Mouse (Mus musculus): Measurements from ENCODE around the gene Fam178b.
"Not testable (repeated sequence)": the region's sequence is repeated elsewhere in the genome, so short reads cannot be mapped to it uniquely, and the experiment has no call there.

Fam178b gene

GRCm38 (mm10) chr1:36630053-36630739 is 52.8 kb downstream of the Fam178b start:
- no peak for DNase-seq (ENCODE audit: low spot score in 2 of 2)

DNA sequence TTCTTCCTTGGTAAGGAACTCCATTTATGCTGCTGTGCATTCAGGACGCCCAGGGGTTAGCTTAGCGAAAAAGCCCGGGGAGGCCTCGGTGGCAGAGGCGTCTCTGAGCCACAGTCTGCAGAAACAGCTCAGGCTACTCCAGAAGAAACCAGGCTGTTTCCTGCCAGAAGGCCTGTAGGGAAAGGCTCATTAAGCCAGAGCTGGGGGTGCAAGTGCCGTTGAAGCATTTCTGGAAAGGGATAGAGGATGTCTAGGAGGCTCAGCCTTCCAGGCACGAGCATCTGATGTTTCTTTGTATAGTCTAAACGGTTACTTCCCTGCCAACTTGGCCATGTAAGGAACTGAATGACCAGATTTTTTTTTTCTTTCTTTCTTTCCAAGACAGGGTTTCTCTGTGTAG is 54.4 kb downstream of the Fam178b start:
- no peak for DNase-seq (ENCODE audit: low spot score in 2 of 2)

- DNase-seq (ENCODE audit: low spot score in 2 of 2): no peak
Observed at GRCm38 (mm10) chr1:36625442-36625841, 57.5 kb downstream of the Fam178b start.

DNA sequence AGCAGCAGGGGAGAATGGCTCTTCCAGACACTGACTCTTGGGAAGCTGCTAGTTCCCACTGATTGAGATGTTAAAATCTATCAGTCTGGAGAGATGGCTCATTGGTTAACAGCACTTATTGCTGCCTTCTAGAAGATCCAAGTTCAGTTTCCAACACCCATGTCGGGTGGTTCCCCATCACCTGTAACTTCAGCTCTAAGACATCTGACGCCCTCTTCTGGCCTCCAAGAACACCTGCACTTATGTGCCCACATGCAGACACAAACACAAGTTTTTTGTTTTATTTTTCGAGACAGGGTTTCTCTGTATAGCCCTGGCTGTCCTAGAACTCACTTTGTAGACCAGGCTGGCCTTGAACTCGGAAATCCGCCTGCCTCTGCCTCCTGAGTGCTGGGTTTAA is 67.0 kb downstream of the Fam178b start:
- DNase-seq (ENCODE audit: low spot score in 2 of 2): not testable (repeated sequence)

DNA sequence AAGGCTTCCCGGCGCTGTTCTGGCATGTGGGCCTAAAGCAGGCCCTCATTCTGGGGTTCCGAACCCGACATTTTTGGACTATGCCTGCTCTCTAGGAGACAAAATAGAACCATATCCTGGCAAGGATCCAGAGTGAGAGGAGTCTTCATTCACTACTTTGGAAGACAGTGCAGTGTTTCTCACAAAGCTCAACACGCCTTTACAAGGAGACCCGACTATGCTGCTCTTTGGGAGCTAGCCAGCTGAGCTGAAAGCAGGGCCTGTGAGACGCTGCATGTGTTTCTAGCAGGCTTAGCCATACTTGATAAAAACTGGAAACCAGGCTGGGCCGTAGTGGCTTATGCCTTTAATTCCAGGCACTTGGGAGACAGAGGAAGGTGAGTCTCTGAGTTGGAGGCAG is 67.8 kb downstream of the Fam178b start:
- DNase-seq (ENCODE audit: low spot score in 2 of 2): no peak

- DNase-seq (ENCODE audit: low spot score in 2 of 2): no peak
Observed at GRCm38 (mm10) chr1:36614584-36614983, 68.4 kb downstream of the Fam178b start.

GRCm38 (mm10) chr1:36613374-36613895 is 69.5 kb downstream of the Fam178b start:
- DNase-seq (ENCODE audit: low spot score in 2 of 2): no peak

DNA sequence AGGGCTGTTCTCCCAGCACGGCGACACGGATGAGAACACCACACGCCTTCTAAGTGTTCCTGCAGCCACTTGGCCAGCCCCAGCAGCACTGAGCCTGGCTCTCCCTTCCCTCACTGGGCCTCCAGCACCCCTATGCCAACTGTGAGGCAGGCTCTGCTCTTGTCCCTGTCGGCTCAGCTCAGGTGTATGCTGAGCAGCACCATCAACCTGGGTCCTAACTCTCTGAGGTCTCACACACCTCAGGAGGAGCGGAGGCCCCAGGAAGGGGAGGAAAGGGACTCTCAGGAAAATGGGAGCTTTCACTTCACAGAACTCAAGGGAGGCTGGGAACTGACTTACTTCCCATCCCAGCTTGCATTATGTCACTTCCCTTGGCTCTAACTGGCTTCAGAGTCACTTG is 70.6 kb downstream of the Fam178b start:
- no peak for DNase-seq (ENCODE audit: low spot score in 2 of 2)

DNA sequence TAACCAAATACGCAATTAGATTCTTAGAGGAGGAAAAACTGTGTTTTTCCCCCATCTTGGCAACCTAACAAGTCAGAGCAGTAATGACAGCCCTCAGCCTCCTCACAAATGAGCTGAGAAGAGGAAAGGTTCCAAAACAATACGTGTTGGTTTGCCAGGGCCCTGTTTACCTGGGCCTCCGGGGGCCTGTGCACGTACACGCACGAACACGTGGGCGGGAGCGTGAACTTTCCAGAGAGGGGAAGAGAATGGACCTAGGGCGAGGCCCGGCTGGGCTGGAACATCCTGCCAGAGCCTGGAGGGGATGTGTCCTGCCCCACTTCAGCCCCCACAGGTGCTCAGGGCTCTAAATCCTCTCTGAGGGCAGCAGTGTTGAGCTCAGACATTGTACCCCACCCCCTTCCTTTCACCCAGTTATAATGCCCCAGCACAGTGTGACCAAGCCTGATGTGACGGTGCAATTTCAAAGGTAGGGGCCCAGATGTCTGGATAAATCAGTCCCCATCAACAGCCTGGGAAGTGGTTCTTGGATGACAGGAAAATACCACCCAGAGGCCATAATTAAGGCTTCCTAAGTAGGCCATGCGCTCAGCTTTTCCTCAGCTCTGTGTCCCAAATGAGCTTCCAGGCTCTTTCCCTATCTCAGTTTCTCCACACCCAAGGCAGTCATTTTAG is 71.4 kb downstream of the Fam178b start:
- no peak for DNase-seq (ENCODE audit: low spot score in 2 of 2)

- no peak for DNase-seq (ENCODE audit: low spot score in 2 of 2)
Observed at GRCm38 (mm10) chr1:36608211-36608610, 74.8 kb downstream of the Fam178b start.

DNA sequence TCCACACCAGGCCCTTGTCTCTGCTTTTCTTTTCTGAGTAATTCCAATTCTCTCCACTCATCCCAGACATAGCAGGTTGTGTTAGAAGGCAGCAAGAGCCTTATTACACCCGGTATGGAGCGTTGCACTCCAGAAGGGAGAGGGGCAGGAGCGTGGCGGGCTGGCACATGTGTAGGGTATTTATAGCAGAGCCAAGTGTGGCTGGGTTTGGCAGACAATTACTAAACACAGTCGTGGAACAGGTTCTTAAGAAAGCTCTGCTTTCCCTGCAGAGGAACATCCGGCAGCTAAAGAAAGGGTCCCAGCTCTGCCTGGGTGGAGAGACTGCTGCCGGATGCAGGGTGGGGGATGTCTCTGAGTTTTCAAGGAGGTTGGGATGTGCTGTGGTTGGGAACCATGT is 76.0 kb downstream of the Fam178b start:
- DNase-seq (ENCODE audit: low spot score in 2 of 2): no peak

GRCm38 (mm10) chr1:36604254-36605156 is 78.5 kb downstream of the Fam178b start:
- no peak for DNase-seq (ENCODE audit: low spot score in 2 of 2)

GRCm38 (mm10) chr1:36603361-36603760 is 79.6 kb downstream of the Fam178b start:
- DNase-seq (ENCODE audit: low spot score in 2 of 2): peak; percentile 55 to 73

DNA sequence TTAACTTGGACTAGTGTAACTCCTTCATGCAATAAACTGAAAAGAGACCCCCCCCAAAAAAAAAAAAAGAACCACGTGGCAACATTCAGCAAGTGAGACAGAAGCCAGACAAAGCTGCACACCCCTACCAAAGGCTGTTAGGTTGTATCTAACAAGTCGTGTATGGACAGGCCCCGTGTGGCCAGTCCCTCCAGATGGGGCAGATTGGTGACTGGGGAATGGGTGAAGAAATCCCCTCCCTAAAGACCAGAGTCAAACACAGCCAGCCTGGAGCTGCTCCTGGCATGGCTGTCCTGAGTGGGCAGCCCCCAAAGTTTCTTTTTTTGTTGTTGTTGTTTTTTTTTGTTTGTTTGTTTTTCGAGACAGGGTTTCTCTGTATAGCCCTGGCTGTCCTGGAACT is 80.7 kb downstream of the Fam178b start:
- DNase-seq (ENCODE audit: low spot score in 2 of 2): no peak

DNA sequence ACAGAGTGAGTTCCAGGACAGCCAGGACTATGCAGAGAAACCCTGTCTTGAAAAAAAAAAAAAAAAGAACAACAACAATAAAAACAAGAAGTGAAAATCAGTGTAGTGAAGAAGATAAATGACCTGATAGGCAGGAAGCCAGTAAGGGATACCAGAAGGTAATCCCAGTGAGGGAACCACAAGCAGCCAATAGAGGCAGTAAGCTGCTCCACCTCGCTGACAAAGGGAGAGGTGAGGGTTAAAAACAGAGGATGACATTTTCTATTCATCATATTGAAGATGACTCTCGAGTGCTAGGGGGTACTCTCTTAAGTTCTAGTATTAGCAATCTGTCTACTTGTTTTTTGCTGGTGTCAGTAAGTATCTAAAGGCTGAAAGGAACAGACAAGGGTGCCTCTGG is 84.6 kb downstream of the Fam178b start:
- DNase-seq (ENCODE audit: low spot score in 2 of 2): no peak

- no peak for DNase-seq (ENCODE audit: low spot score in 2 of 2)
Observed at GRCm38 (mm10) chr1:36596114-36596513, 86.9 kb downstream of the Fam178b start.

GRCm38 (mm10) chr1:36595167-36595931 is 87.6 kb downstream of the Fam178b start:
- DNase-seq (ENCODE audit: low spot score in 2 of 2): no peak

DNA sequence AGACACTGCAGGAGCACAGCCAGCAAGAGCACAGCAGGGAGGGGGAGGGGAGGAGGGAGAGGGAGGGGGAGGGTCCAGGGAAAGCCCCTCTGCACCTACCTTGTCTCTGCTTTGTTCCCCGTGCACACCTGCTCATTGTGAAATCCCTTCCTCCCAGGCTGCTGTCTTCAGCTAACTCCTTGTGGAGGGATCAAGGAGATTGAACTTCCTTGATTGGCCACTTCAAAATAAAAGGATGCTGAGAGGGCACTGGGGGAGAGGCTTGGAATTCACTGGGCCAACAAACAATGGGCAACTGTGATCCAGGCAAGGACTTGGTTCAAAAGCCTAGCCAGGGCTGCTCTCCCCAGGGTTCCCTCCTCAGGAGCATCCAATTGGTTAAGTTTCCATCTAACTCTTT is 89.9 kb downstream of the Fam178b start:
- DNase-seq (ENCODE audit: low spot score in 2 of 2): no peak

- no peak for DNase-seq (ENCODE audit: low spot score in 2 of 2)
Observed at GRCm38 (mm10) chr1:36591408-36591807, 91.6 kb downstream of the Fam178b start.

DNA sequence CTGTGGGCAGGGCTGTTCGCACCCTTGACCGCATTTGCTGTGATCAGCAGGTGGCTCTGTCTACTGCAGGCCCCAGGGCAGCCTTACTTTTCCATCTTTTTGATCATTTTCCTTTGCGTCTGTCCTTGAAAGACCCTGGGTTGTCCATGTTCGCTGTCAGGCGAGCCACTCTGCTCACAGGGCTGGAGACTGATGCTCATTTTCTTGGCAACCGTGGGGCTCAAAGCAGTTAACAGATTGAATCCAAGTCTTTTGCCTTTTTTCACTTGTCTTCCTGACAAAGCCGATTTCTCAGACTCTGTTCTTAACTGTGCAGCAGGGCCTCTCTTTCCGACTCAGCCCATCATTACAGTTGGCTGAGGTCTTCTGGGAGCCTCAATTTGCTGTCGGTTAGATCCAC is 92.3 kb downstream of the Fam178b start:
- no peak for DNase-seq (ENCODE audit: low spot score in 2 of 2)

DNA sequence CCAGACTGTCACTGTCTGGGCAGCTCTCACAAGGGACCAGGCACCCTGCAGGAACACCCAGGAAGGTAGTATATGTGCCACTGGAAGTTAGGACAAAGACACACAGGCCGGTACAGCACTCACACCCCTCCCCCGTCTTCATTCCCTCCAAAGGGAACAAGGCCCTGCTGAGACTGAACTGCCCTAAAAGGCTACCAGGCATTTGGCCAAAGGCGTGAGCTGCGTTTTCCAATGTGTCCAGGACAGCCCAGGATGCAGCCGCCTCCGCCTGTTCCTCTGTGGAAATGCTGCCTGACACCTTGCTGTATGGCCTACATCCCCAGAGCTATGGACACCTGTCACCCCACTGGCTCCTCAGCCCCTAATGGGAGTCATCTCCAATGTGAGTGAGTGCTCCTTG is 93.5 kb downstream of the Fam178b start:
- peak in 1 of 2 experiments; percentile 74 for DNase-seq (ENCODE audit: low spot score in 2 of 2)
